Mouse (Mus musculus) C3H10T1/2 (cell line): ENCODE measurements around the gene Mthfr. TPM values are rescaled to one million over a fixed set of nuclear protein-coding genes. Genes with fewer than 3 reads are reported as not detected.

ENCODE experiments used
- polyA plus RNA-seq, 2 experiments: library from polyadenylated mRNA; unstranded; fragments of >200 nt; fragmentation: generic; extraction: Trizol; gene quantifications; one replicate each; pipeline ENCODE4 v1.2.1; 2012; ENCODE audit warnings: missing spikeins in 2 of 2

Mthfr gene
- polyA plus RNA-seq: 10 to 100 TPM in 1 of 2 experiments, 1 to 10 TPM in 1; 4.5 to 16.9 TPM

DNA sequence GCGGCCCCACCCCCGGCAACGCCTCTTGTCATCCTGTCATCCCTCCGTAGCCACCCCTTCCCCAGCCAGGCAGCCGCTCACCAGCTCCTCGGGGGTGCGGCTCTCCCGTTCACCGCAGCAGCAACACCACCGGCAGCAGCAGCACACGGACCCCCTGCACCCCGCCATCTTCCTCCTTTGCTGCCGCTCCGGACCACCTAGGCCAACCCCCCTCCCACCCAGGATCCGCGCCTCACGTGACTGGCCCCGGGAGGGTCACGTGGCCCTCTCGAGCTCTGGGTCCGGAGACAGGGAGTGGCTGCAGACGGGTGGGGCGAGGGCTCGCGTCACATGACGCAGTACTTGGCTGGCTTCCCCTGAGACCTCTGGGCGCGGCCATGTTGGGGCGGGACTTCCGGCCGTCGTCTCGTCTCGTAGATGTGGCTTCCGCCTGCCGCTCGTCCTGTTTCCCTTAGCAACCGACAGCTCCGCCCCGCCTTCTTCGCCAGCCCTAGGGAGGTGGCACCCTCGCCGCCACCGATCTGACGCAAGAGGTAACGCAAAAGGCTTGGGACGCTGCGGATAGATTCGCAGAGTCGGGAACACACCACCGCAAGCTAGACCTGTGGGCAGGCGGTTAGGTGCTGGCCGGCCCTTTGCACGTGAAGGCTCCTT, at the start of gene Mthfr, which contains the start of gene Clcn6:
Gene Mthfr, plus strand, starts transcription at position 478 of the 654 bp plus-strand sequence.
Gene Clcn6, minus strand, starts transcription at position 222 of the 654 bp plus-strand sequence.

GRCm38 (mm10) chr4:148000202-148000772, 38.6 kb upstream of the Mthfr start, which contains the start of gene Nppa:
Gene Nppa, plus strand, starts transcription at chr4:148000722.

GRCm38 (mm10) chr4:148087907-148088527, 49.1 kb downstream of the Mthfr start, which contains the start of gene Agtrap:
Gene Agtrap, minus strand, starts transcription at chr4:148088031.

Other genes starting within 250 kb of the Mthfr start
- gene Zfp984, start 229.3 kb upstream of the Mthfr start, polyA plus RNA-seq: under 1 TPM in 1 of 2 experiments, not detected in 1; 0.05 TPM
- gene Zfp933, start 190.7 kb upstream of the Mthfr start, polyA plus RNA-seq: under 1 TPM; 0.02 to 0.35 TPM
- 10 to 100 TPM; 18.3 to 21.0 TPM for gene Miip, start 170.3 kb upstream of the Mthfr start, polyA plus RNA-seq
- gene Fv1, start 170.1 kb upstream of the Mthfr start, polyA plus RNA-seq: 1 to 10 TPM in 1 of 2 experiments, under 1 TPM in 1; 0.26 to 2.9 TPM
- 10 to 100 TPM; 21.7 to 28.1 TPM for gene Mfn2, start 134.4 kb upstream of the Mthfr start, polyA plus RNA-seq
- gene Plod1, start 102.3 kb upstream of the Mthfr start, polyA plus RNA-seq: 10 to 100 TPM; 25.9 to 69.0 TPM
- 10 to 100 TPM; 15.3 to 43.6 TPM for gene 2510039O18Rik, start 98.2 kb upstream of the Mthfr start, polyA plus RNA-seq
- gene Nppb, start 53.3 kb upstream of the Mthfr start, polyA plus RNA-seq: not detected
- not detected for gene Nppa, start 38.4 kb upstream of the Mthfr start, polyA plus RNA-seq
- 1 to 10 TPM; 1.5 to 7.3 TPM for gene Clcn6, start 256 bp upstream of the Mthfr start, polyA plus RNA-seq
- gene Agtrap, start 49.0 kb downstream of the Mthfr start, polyA plus RNA-seq: 10 to 100 TPM; 17.7 TPM
- 10 to 100 TPM; 29.3 to 46.0 TPM for gene Mad2l2, start 91.3 kb downstream of the Mthfr start, polyA plus RNA-seq
- gene Draxin, start 91.6 kb downstream of the Mthfr start, polyA plus RNA-seq: under 1 TPM; under 0.01 to 0.14 TPM
- gene Fbxo6, start 113.1 kb downstream of the Mthfr start, polyA plus RNA-seq: 10 to 100 TPM; 66.2 to 95.0 TPM
- gene Fbxo44, start 121.4 kb downstream of the Mthfr start, polyA plus RNA-seq: 1 to 10 TPM in 1 of 2 experiments, under 1 TPM in 1; 0.50 to 2.3 TPM
- gene Fbxo2, start 121.5 kb downstream of the Mthfr start, polyA plus RNA-seq: 1 to 10 TPM; 1.2 to 2.9 TPM
- under 1 TPM in 1 of 2 experiments, not detected in 1; under 0.01 TPM for gene Disp3, start 248.9 kb downstream of the Mthfr start, polyA plus RNA-seq